Mouse (Mus musculus) kidney, postnatal 25 days (tissue): ENCODE measurements around the gene Mpzl3.
"Not testable (repeated sequence)": the region's sequence is repeated elsewhere in the genome, so short reads cannot be mapped to it uniquely, and the experiment has no call there.

Experiments
- DNase-seq, 2 experiments: peaks; one replicate each; pipeline ENCODE4 v3.0.0; 2021; ENCODE audit warnings: mixed read lengths in 2 of 2

The Mpzl3 gene

DNA sequence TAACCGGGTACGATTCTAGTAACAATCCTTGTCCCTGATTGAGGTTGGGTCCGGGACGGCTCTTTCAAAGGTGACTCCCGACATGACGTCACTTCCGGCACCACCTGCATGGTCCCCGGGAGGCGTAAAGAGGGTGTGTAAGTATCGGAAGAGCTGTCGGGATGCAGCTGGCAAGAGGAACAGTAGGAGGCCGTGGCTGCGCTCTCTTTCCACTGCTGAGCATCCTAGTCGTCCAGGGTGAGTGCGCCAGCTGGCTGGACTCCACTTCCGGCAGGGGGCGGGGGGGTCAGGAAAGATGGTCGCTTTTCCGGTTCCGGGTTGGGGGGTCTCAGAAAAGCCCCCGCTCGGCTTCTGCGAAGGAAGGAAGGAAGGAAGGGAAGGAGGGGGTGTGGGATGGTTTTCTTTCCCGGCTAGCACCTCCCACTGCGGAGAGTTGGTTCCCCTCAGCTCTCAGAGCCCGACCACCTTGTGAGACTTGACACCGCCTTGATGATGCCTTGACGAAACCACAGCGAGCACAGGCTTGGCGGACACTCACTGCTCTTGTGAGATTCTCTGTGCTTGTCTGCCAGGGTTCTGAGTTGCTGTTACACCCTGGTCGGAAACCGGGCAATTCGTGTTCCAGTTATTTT lies at the start of gene Mpzl3:
TSS of gene Mpzl3 (plus strand) at position 105 of the 632 bp plus-strand sequence.
- peak; percentile 91 to 92 for DNase-seq

DNA sequence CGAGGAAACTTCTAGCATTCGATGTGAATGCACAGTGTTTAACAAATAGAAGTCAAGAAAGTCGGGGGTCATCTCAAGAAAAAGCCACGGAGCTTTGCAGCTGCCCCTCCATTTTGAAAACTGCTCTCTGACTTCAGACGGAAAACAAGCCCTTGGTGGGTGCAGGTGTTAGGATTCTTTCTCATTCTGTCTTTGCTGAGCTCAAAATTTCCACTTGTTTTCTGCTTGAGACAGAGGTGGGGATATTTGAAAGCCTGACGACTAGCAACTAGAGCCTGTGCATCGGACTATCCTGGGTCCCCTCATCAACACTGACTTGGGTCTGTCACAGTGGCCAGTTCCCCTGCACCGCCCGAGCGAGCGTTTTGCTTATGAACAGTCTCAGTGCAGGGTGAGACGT lies 47.6 kb upstream of the Mpzl3 start:
- DNase-seq, result no peak

DNA sequence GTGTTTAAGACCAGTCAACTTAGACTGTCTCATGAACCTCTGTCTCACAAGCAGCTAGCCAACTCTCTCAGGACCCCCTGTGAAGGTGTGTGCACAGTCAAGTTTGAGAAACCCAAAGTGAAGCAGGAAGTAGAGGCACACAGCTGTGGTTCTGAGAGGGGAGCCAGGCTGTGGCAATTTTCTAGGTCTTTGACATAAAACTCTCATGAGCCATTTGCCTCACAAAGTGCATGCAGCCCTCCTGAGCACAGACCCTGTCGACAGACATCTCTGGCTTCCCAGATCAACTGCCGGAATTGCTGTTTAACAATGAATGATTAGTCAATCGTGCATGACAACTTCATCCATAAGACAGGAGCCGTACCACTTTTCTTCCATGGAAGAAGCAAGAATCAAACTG lies 46.6 kb upstream of the Mpzl3 start:
- DNase-seq, result no peak

DNA sequence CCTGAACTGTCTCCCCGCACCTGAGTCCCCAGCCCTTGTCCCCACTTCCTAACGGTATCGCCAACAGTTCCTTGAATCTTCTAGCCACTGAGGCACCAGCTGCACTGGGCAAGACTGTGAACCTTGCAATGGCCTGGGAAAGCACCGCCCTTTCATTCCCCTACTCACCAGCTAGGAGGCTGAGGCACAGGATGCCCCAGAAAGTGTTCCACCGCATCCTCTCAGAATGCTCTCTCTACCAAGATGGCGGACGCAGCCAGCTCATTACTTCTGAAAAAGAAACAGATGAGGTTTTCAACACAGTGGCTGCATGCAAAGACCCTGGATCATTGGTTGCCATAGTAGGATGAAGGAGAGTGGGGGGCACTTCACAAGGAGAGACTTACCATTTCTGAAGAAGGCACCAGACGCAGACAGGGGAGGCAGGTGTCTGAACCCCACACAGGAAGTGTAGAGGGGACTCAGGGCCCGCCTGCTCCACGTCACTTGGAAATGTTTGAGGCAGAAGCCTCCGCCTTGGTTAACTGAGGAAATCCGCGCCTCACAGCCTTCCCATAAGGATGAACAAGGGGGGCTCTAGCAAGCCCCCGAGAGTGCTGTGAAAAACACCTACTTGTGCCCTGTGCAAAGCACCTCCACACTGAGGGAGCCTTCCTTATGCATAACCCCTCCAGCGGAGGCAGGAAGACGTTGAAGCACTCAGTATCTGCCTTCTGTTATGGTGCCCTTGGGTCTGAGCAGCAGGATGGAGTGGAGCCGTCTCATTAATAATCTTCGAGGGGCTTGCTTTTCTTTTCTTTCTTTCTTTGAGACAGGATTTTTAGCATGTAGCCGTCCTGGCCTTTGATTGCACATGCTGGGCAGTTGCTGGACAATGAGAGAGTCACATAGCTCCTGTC lies 45.6 kb upstream of the Mpzl3 start, which contains the start of gene Cd3e:
TSS of gene Cd3e (minus strand) at position 448 of the 899 bp plus-strand sequence.
- no peak for DNase-seq

DNA sequence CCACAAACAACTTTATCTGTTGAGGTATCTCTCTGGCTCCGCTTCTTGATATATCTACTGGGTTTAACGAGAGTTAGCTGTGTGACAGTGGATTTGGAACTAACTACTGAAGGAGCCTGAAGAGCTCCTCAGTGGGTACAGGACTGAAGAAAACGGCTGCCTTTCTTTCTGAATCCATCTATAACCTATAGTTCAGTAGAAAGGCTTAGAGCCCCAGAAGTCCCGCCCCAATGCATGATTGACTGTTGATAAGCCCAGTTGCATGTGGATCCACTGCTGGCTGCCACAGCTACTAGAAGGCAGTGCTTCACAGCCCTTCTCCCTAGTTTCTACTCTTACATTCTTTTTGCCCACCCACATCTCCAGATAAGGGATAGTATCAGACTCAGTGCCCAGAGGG lies 44.5 kb upstream of the Mpzl3 start:
- no peak for DNase-seq

DNA sequence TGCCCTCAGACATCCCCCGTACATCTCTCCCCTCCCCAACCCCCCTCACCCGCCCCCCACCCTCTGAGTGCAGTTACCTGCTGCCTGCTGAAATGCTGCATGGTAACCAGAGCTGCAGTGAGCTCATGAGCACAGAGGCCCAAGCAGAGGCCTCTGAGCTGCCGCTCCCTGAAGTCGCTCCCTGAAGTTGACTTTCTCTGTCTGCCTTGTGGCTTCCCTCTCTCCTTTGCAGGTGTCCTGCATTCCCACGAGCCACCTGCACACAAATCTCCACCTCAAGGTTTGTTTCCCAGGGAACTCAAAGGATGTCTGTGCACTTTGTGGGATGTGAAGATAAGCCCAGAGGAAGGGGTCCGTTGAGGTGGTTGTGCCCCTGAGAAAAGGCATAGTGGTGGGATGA lies 43.7 kb upstream of the Mpzl3 start:
- DNase-seq, result no peak

DNA sequence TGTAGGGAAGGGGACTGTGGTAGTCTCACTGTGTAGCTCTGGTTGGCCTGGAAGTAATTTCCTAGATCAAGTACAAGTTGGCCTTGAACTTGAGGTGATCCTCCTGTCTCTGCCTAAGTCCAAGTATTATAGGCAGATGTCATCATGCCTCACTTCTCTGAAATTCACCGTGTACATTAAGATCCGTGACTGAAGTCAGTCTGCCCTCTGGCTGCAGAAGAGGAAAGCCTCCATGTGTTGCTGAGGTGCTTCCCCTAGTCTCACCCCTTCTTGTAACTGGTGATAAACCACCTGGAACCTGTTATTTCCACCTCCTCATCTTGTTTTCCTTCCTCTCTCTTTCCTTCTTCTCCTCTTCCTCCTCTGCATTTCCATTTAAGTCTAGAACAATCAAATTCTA lies 40.1 kb upstream of the Mpzl3 start:
- DNase-seq, result no peak

DNA sequence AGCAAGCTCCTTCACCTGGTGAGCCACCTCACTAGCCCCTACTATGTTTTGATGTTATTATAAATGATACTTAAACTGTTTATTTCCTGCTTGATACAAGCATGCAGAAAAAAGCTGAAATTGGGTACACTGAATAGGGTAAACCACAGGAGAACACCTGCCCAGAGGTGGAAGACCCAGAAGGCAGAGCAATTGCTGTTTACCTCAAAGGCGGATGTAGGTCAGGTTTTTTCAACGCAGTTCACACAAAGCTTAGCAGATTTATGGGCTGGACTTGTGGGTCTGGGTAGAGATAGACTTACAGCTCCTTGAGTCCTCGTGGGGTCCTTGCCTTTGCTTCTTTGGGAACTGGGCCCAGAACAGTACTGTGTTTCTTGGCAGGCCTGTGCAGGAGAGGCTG lies 39.1 kb upstream of the Mpzl3 start:
- DNase-seq, result no peak

DNA sequence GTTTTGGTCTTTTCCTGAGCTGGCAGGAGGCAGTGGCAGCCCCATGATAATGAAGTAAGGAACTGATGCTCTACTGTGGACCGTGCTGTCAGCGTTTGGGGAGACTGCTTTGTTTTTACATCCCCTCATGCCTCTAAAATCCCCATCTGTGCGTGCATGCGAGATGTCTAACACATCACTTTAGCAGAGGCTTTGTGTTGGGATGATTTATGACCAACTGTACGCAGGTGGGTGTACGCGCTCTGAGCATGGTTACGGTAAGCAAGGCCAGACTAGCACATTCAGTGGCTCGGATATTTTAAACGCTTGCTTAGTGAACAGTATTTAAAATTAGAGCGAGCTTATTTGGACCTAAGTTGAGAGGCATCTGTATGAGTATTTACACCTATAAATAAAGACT lies 37.0 kb upstream of the Mpzl3 start:
- no peak for DNase-seq

DNA sequence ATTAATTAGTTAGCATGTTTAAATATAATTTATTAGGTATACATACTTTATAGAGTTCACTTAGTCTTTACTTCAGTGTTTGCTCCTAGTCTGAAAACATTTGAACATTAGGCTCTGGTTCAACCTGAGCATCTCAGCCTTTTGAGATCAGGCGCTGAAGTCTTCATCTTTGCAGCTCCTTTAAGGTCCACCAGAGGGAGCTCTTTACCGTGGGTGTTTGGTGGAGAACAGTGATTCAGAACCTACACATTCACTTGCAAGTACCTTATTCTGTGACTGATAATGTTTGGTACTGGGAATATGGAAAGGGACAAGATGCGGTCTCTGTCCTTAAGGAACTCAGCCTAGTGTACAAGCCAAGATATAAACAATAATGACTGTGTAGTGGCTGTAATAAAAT lies 32.2 kb upstream of the Mpzl3 start:
- peak; percentile 52 to 72 for DNase-seq

DNA sequence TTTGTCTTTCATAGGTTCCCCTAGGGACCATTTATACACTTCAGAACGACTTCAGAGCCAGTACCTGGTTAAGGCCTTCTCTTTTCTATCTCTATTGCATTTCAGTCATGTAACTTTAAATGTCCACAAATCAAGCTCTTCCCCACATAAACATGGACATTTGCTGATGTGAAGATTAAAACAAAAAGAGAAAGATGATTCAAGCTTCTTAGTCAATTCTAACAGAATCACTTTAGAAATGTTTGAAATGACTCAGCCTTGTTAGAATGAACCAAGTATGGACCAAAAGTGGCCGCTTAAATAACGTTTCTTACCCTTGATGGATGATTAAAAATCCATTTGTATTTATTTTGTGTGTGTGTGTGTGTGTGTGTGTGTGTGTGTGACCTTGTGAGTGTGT lies 31.3 kb upstream of the Mpzl3 start:
- DNase-seq, result no peak

DNA sequence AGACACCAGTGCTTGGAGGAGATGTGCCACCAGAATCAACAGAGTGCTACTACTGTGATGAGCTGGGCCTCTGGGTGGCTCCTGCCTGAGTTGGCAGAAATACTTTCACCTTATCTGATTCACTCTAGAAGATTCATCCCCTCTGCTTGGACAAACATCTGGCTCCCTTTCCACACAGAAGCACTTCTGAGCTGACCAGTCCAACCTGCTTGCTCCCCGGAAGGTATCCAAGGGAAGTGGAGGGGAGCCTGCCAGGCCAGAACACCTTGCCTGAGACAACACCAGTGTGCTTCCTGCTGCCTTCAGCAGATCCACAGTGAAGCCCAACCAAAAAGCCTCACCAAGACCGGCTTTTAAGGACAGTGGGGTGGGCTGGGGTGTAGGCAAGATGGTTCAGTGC lies 30.8 kb upstream of the Mpzl3 start:
- no peak for DNase-seq

DNA sequence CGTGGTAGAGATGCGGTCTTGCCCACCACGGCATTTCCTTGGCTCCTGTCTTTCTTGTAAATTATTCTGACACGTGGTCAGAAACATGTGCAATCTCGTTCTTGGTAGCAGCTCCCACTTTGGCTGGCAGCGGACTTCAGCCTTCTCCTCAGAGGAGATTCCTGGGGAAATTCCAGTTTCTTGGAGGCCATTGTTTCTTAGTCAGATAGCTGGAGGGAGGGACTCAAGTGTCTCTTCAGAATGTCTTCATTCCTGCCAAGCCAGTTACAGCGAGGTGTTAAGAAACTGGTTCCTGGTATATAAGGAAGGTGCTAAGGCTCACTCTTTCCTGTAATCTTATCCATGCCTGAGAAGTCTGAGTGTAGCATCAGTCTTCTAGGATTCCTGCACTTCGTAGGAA lies 27.6 kb upstream of the Mpzl3 start:
- DNase-seq, result no peak

DNA sequence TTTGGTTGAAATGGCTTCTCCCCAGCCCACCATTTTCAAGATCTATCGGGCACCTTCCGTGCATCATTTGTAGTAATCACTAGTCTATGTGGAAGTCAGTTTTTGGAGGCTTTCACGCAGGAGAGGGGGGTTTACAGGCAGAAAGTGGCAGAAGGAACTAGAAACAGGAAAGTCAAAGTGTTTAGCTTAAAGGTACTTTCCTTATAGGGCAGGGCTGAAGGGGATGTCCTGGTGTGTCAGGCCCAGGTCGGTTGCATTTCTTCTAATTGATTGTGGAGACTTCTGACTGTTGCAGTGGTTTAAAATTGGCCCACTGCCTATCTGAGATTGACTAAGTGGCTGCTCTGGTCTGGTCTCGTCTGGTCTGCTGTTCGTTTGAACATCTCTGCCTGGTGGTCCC lies 24.6 kb upstream of the Mpzl3 start:
- no peak for DNase-seq

DNA sequence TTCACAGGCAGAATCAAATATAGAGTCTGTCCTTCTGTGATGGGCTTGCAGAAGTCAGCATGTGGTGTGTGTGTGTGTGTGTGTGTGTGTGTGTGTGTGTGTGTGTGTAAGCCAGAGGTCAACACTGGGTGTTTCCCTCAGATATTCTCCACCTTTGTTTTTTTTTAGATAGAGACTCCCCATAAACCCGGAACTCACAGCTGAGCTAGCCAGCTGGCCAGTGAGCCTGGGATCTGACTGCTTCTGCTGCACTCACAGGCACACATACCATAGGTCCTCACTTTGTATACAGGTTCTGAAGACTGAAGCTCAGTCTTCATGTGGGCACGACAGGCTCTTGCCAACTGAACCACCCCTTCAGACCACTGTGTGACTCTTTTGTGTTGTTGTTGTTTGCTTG lies 22.7 kb upstream of the Mpzl3 start:
- no peak for DNase-seq

DNA sequence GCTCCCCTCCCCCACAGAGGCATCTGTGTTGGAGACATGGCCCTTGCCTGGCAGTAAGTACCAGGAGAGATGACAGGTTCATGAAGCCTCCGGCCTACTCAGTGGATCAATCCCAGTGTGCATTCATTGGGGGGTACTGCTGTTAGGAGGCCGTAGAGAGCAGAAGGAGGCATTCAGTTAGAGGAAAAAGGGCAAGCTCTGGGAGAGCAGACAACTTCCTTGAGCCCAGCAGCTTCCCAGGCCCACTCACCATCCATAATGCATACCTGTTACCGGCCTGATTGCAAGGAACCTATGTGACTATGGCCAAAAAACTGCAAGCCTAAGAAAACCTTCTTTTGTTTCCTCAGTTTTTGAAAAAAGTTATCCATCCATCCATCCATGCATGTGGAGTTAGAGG lies 20.5 kb upstream of the Mpzl3 start:
- DNase-seq, result no peak

DNA sequence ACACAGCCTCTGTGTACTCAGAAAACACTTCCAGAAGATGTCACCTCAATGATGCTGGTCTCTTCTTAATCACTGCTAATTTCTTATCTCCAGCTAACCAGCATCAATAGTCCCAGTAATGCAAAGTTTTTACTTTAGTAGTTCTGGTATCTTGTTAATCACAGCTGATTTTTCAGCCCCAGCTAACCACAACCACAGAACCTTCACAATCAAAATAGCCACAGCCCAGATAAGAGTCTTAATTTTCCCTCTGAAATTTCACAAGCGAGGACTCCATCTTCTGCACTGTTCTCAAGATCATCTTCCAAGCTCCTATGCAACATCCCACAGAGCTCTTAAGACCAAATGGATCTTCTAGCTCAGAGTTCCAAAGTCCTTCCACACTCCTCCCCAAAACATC lies 17.2 kb upstream of the Mpzl3 start:
- DNase-seq, result not testable (repeated sequence)

DNA sequence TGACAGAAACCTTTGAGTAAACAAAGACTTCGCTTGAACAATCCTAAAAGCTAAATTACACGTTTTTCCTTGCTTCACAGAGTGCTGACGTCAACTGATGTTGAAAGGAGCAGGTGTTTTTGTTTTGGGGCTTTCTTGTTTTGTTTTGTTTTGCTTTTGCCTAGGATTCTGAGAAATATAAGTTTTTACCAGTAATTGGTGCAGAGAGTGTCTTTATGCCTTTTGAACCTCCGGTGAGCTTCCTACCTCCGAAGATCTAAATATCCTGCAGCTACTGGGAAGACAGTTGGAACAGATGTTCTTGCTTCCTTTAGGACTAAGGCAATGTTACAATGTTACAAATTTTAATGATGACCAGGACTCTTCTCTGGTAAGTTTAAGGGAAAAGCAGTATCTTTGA lies 15.5 kb upstream of the Mpzl3 start, which contains the start of gene Mpzl2:
TSS of gene Mpzl2 (plus strand) at position 301 of the 400 bp plus-strand sequence.
- DNase-seq, result no peak

DNA sequence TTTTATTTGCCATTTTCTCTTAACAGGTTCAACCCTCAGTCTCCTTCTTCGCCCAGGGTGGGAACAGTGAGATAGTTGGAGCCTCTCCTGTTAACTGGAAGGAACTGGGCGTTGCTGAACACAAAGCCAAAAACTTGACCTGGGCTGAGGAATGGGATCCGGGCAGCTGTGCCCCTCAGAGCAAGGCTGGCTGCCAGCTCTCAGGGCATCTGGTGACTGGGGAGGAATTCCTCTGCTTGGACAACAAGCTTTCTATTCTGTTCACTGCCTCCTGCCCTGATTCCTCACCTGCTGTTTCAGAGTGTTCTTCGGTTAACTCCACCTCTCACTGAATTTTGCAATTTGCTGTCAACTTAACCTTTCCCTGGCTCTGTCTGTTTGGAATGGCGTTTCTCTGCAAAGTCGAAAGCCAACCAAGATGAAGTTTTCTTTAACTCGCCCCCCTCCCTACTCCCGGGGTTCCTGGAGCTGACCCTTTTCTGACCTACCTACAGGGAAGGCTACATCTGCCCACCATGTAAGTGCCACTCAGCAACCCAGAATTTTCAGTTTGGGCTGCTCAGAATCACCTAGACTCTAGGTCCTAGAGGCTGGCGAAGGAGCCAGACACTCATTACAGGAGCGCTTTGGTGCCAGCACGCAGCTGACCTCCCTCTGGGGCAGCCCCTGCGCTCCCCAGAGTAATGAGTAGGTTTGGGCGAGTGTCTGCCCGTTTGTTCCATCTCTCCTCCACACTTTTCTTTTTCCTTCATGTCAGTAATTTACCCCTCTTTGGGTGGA lies 14.7 kb upstream of the Mpzl3 start:
- DNase-seq, result peak; percentile 32 to 70

DNA sequence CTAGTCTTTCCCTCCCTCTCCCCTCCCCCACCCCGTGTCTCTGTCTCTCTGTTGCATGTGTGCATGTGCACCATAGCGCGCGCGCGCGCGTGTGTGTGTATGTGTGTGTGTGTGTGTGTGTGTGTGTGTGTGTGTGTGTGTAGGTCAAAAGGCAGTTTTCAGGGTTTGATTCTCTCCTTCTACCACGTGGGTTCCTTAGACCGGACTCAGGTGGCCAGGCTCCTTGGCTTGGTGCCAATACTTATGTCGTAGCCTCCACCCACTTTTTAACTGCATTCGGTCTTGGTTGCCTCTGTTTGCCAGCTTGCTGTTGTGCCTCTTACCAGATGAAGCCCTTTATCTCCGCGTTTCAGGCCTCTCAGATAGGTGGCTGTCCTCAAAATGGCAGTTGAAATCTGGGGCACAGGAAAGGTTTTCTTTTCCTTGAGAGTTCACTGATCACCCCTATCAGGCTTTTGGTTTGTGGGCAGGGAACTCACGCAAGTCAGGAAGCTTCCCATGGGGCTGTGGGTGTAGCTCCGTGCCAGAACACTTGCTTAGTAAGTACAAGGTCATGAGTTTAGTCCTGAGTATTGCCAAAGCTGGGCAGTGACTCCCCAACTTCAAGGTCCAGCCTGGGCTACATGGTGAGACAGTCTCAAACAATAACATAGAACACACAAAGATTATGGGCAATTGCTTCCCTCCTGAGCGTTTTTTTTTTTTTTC lies 13.7 kb upstream of the Mpzl3 start:
- DNase-seq, result peak; percentile 68 to 84

DNA sequence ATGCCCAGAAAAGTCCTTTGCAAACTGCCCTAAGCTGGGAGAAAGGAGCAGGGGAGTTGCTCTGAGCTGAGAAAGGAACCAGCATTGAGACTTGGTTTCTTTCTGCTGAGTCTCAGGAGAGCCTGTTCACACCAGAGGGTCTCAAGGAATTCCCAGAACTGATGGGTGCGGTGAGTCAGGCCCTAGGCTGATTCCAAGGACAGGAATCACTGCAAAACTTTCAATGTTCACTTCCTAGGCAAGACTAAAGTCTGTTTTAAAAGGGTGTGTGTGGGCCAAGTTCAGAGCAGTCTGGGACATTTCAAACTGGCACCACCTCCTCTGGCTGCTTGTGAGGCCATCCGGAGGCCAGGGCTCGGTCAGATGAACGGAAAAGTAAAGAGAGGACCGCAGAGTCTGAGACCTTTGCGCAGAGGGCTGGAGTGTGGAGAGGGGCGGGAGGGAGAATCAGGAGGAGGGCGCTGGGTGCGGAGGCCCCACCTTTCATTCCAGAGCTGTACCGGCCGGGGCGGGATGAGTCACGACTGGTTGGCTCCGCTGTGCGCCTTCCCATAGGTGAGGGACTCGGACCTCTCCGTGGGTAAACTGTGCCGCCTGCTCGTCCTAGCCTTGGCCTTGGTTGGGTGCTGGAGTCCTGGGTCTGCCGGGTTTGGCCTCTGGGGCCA lies 12.8 kb upstream of the Mpzl3 start:
- peak; percentile 83 to 95 for DNase-seq

DNA sequence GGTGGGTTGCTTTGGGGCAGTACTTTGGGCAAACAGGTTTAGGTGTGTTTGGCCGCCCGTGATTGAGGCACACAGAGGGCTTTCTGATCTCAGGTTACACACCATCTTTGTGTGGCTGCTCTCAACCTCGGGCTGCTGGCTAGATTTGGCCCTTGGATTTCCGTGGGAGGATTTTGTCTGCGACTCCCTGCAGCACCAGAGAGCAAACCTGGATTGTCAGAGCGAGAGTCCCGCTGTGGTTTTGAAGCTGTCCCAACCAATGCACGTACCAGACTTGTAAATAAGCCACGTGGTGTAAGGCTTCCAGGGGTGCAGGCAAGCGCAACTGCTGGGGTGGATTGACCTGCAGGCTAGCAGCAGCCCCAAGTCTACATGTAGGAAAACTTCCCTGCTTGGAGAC lies 12.0 kb upstream of the Mpzl3 start:
- DNase-seq, result peak; percentile 51 to 81
